Mouse (Mus musculus) spleen, postnatal 10 days (tissue): ENCODE results near the gene Gm13723.

Source experiments
- DNase-seq, 2 experiments: peaks; one replicate each; pipeline ENCODE4 v3.0.0; 2021 to 2022; ENCODE audit warnings: low spot score in 2 of 2

Gene Gm13723

DNA sequence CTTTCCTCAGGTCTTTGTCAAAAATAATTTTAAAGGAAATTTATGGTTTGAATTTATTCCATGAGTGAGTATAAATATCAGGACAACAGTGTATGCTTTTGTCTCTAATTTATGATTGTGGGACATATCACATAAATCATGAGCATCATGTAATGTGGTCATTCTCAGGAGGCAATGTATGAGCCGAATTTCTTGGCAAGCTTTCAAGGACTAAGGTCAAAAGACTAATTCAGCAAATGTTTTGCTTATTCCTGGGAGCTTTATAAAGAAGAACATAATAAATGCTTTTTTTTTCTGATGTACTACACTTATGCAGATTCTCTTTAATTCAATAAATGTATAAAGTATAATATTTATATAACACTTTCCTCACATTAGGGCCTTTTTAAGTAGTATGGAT, at the start of gene Gm13723:
Gene Gm13723, minus strand, starts transcription at position 101 of the 400 bp plus-strand sequence.
- DNase-seq = no peak

GRCm38 (mm10) chr2:86905647-86906046, 31.0 kb upstream of the Gm13723 start:
- no peak for DNase-seq

- DNase-seq = no peak
Observed at GRCm38 (mm10) chr2:86892116-86892515, 17.5 kb upstream of the Gm13723 start, which contains the start of gene Olfr1097. Gene Olfr1097 (minus strand): TSS chr2:86892216.

- no peak for DNase-seq
Observed at GRCm38 (mm10) chr2:86851596-86851995, 23.0 kb downstream of the Gm13723 start, which contains the start of gene Olfr1095. Gene Olfr1095 (minus strand): TSS chr2:86851696.

- DNase-seq = no peak
Observed at GRCm38 (mm10) chr2:86824363-86824762, 50.2 kb downstream of the Gm13723 start, which contains the start of gene Olfr1094. Gene Olfr1094 (plus strand): TSS chr2:86824663.
